Mouse (Mus musculus): Measurements from ENCODE around the gene Pipox. TPM values are rescaled to one million over a fixed set of nuclear protein-coding genes. Genes with fewer than 3 reads are reported as not detected.

The Pipox gene
- total RNA-seq, 2 experiments from 2014 or later: 0.26 to 2.4 TPM

GRCm38 (mm10) chr11:77884524-77885245 is 9.2 kb downstream of the Pipox start:
- DNase-seq (ENCODE audit: low spot score in 2 of 2): no peak

GRCm38 (mm10) chr11:77876760-77877148 is 17.1 kb downstream of the Pipox start:
- no peak for DNase-seq (ENCODE audit: low spot score in 2 of 2)

- DNase-seq (ENCODE audit: low spot score in 2 of 2): no peak
Measured at GRCm38 (mm10) chr11:77875847-77876759, 17.8 kb downstream of the Pipox start.

GRCm38 (mm10) chr11:77875269-77875668 is 18.6 kb downstream of the Pipox start:
- DNase-seq (ENCODE audit: low spot score in 2 of 2): no peak

- no peak for DNase-seq (ENCODE audit: low spot score in 2 of 2)
Measured at GRCm38 (mm10) chr11:77874685-77875231, 19.1 kb downstream of the Pipox start.

GRCm38 (mm10) chr11:77873116-77873515 is 20.8 kb downstream of the Pipox start:
- DNase-seq (ENCODE audit: low spot score in 2 of 2): no peak

GRCm38 (mm10) chr11:77872685-77873084 is 21.2 kb downstream of the Pipox start:
- DNase-seq (ENCODE audit: low spot score in 2 of 2): no peak

GRCm38 (mm10) chr11:77872236-77872635 is 21.7 kb downstream of the Pipox start:
- DNase-seq (ENCODE audit: low spot score in 2 of 2): no peak

- no peak for DNase-seq (ENCODE audit: low spot score in 2 of 2)
Measured at GRCm38 (mm10) chr11:77871436-77871835, 22.5 kb downstream of the Pipox start.

- DNase-seq (ENCODE audit: low spot score in 2 of 2): no peak
Measured at GRCm38 (mm10) chr11:77867419-77868083, 26.3 kb downstream of the Pipox start.

GRCm38 (mm10) chr11:77864771-77865170 is 29.1 kb downstream of the Pipox start:
- no peak for DNase-seq (ENCODE audit: low spot score in 2 of 2)

GRCm38 (mm10) chr11:77862887-77863286 is 31.0 kb downstream of the Pipox start:
- DNase-seq (ENCODE audit: low spot score in 2 of 2): no peak

- DNase-seq (ENCODE audit: low spot score in 2 of 2): no peak
Measured at GRCm38 (mm10) chr11:77860947-77861346, 32.9 kb downstream of the Pipox start.

- no peak for DNase-seq (ENCODE audit: low spot score in 2 of 2)
Measured at GRCm38 (mm10) chr11:77858589-77858988, 35.3 kb downstream of the Pipox start.

GRCm38 (mm10) chr11:77857089-77857488 is 36.8 kb downstream of the Pipox start:
- no peak for DNase-seq (ENCODE audit: low spot score in 2 of 2)

GRCm38 (mm10) chr11:77855396-77855795 is 38.5 kb downstream of the Pipox start:
- no peak for DNase-seq (ENCODE audit: low spot score in 2 of 2)

- DNase-seq (ENCODE audit: low spot score in 2 of 2): no peak
Measured at GRCm38 (mm10) chr11:77854641-77855040, 39.3 kb downstream of the Pipox start.

- no peak for DNase-seq (ENCODE audit: low spot score in 2 of 2)
Measured at GRCm38 (mm10) chr11:77852941-77853668, 40.8 kb downstream of the Pipox start.

- DNase-seq (ENCODE audit: low spot score in 2 of 2): no peak
Measured at GRCm38 (mm10) chr11:77852195-77852594, 41.7 kb downstream of the Pipox start.

GRCm38 (mm10) chr11:77851483-77852010 is 42.3 kb downstream of the Pipox start:
- no peak for DNase-seq (ENCODE audit: low spot score in 2 of 2)

Data from adrenal gland, adult 18-20 months (tissue).